Mouse (Mus musculus): ENCODE measurements around the gene Aqp9. TPM values are rescaled to one million over a fixed set of nuclear protein-coding genes. Genes with fewer than 3 reads are reported as not detected.

The Aqp9 gene
- polyA plus RNA-seq, 1 experiment from 2014 or later: 0.14 TPM

DNA sequence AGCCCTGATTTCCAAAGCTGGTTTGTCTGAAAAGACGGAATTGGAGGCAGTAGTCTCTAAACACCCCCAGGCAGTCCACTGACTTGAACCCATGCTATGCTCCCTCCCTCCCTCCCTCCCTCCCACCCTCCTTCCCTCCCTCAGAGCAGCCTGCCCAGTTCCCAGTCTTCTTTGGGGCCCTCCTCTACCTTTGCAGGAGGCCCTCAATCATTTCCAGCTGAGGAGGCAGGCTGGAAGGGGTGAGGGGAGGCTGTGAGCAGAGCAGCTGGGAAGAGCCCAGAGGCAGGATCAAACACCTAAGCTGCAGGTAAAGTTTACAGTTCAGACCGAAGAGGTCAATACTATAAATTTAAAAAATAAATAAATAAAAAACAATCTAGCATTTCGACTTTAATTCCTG, 4.1 kb downstream of the Aqp9 start:
- Histone ChIP-seq H3K27ac (no peak overlapping the region), H3K27me3 (ENCODE audit: low read depth, poor library complexity, severe bottlenecking) (no peaks in the 10 kb centered on the region), H3K4me3 (no peak overlapping the region), H3K4me1 (peaks cover 13% of the 10 kb centered on the region), H3K36me3 (no peaks in the 10 kb centered on the region), H3K9me3 (replicated peaks) (no peaks in the 10 kb centered on the region)
- 73% methylated on average over 3 of the region's 3 CpGs for WGBS
- no peak for DNase-seq (ENCODE audit: low spot score)

DNA sequence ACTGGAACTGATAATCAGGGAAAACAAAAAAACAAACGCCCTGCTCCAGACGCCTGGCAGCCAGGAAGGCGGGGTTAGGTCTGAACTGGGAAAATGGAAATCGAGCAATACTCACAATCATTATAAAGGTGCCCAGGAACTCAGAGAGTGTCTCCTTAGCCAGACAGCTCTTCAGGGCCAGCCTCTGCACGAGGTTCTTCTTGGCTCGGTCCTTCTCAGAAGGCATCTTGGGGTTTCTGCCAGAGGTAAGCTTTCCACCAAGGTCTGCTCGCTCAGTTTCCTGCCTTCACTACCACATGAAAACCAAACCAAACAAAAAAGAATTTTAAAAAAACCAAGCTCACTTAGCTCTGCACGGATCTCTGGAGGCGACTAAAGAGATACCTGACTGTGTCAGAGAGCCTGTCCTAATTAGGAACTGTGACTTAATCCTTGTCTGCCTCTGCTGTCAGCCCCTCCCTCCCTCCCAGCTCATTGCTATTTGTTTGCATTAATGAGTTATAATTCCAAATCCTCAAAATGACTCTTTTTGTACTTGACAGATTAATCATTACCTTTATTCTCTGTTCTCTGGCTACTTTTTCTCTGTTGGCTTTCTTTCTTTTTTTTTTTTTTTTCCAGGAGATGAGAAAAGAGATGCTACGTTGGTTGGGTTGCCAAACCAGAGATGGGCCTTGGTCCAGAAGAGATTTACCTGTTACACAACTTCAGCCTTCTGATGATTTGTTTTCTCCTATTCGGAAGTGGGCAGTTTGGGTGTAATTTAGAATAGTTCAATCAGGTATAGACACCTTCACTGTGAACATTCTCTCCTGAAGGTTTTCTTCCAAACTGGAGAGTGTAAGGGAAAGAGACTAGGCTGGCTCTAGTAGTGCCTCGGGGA, 5.4 kb downstream of the Aqp9 start:
- Histone ChIP-seq H3K4me3 (no peak overlapping the region), H3K36me3 (no peaks in the 10 kb centered on the region), H3K27ac (no peak overlapping the region), H3K9me3 (replicated peaks) (no peaks in the 10 kb centered on the region), H3K27me3 (ENCODE audit: low read depth, poor library complexity, severe bottlenecking) (no peaks in the 10 kb centered on the region), H3K4me1 (peaks cover 7% of the 10 kb centered on the region)
- 73% methylated on average over 12 of the region's 12 CpGs for WGBS
- no peak for DNase-seq (ENCODE audit: low spot score)

DNA sequence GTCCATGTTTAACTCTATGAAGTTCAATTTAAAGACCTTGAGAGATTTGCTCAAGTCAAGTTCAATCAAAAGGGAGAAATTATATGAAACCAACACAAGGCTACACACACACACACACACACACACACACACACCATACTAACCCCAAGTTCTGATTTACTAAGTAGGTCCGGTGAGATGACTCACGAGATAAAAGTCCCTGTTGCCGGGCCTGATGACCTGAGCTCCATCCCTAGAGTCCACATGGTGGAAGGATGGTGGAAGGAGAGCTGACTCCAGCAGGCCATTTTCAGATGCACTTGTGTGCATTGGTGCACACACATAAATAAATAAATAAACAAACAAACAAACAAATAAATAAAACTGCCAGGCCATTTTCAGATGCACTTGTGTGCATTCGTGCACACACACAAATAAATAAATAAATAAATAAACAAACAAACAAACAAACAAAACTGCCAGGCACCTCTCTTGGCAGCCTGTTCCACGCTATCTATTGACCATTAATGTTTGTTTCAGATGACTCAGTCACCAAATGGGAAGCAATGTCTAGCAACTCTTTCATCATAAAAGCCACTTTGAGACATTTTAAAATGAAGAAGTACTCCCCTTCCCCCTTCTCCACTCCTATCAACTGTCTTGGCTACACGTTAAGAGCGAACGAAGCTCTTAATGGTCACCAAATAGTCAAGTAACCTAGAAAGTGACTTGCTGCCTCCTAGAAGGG, 6.2 kb downstream of the Aqp9 start:
- H3K4me3 ChIP-seq: no peak overlapping the region
- DNase-seq (ENCODE audit: low spot score): no peak
- H3K27ac ChIP-seq: no peak overlapping the region

DNA sequence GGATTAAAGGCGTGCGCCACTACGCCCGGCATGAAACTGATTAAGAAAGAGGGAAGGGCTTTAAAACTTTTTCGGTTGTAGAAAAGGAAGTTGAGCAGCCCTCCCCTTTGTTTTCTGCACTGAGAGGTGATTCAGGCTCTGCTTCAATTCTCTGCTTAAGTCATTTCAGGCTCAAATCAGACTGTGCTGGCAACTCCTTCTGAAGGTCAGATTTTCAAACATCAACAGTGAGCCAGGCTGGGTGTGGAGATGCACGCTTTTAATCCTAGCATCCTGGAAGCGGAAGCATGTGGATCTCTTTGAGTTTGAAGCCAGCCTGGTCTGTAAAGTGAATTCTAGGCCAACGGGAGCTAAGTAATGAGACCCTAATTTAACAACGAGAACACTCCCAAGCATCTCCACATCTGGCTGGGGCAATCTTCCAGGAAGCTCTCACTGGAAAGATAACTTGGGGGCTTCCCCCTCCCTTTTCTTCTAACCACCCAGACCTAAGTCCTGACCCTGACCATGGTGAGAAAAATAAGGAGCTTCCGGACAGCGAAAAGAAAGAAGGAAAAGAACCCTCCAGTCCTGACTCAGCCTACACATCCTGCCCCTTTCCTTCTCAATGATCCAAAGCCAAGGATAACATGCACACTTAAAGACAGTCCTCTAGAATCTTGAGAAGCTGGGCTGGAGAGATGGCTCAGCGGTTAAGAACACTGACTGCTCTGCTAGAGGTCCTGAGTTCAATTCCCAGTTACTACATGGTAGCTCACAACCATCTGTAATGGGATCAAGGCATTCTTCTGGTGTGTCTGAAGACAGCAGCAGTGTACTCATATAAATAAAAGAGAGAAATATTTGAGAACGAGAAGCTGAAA, 7.4 kb downstream of the Aqp9 start:
- Histone ChIP-seq H3K4me3 (no peak overlapping the region), H3K4me1 (peaks cover 7% of the 10 kb centered on the region), H3K9me3 (replicated peaks) (no peaks in the 10 kb centered on the region), H3K27ac (no peak overlapping the region), H3K27me3 (ENCODE audit: low read depth, poor library complexity, severe bottlenecking) (no peaks in the 10 kb centered on the region), H3K36me3 (no peaks in the 10 kb centered on the region)
- DNase-seq (ENCODE audit: low spot score): no peak
- WGBS: 85% methylated on average over 13 of the region's 13 CpGs

More for the DNA sequence above, 6.2 kb downstream of the Aqp9 start:
- peaks cover 7% of the 10 kb centered on the region for H3K4me1 ChIP-seq
- H3K27me3 ChIP-seq (ENCODE audit: low read depth, poor library complexity, severe bottlenecking): no peaks in the 10 kb centered on the region
- H3K36me3 ChIP-seq: no peaks in the 10 kb centered on the region
- H3K9me3 ChIP-seq (replicated peaks): no peaks in the 10 kb centered on the region
- 87% methylated on average over 8 of the region's 8 CpGs for WGBS

DNA sequence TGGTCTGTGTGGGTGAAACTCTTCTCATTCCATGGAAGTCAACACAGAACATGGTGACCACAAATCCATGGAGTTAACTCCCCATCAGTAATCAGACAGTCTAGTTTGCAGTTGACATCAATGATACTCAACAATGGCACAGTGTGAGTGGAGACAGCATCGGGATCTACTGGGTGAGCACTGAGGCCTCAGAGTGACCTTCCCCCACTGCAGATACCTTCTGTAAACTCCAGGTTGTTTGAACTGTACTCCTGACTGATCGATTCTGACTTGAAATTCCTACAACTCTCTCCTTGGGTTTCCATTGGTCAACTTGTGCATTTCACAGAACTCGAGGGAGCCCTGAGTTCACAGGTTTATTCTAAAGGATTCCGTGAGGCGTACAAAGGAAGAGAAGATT, 8.8 kb downstream of the Aqp9 start:
- H3K4me3 ChIP-seq: no peak overlapping the region
- H3K27ac ChIP-seq: no peak overlapping the region
- no peaks in the 10 kb centered on the region for H3K27me3 ChIP-seq (ENCODE audit: low read depth, poor library complexity, severe bottlenecking)
- no peaks in the 10 kb centered on the region for H3K36me3 ChIP-seq
- DNase-seq (ENCODE audit: low spot score): no peak
- WGBS: 91% methylated on average over 5 of the region's 5 CpGs
- peaks cover 7% of the 10 kb centered on the region for H3K4me1 ChIP-seq
- H3K9me3 ChIP-seq (replicated peaks): no peaks in the 10 kb centered on the region

DNA sequence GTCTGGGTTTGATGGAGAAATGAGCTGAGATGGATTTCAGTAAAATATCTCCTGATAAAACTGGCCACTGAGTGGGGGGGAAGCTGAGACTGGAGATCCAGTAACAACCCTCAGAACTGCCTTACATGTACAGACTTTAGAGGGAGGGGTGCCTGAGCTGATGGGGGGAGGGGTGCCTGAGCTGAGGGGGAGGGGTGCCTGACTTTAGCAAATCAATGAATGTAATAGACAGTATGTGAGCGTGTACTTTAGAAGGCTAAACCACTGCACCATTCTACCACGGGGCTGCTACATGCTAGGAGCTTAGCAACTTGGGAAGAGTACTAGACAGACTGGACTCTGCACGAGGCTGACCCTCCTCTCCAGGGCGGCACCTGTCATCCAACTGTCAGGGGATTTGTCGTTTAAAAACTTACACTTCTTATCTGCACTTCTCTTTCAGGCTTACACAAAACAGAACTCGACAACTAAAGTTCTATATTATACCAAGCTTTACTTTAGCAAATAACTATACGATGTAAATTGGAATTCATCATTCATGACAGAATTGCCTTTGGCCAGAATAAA, 9.3 kb downstream of the Aqp9 start:
- DNase-seq (ENCODE audit: low spot score): no peak
- H3K27me3 ChIP-seq (ENCODE audit: low read depth, poor library complexity, severe bottlenecking): no peaks in the 10 kb centered on the region
- no peaks in the 10 kb centered on the region for H3K9me3 ChIP-seq (replicated peaks)
- peaks cover 2% of the 10 kb centered on the region; the same call in 1 of the 2 replicates for H3K4me1 ChIP-seq
- 89% methylated on average over 7 of the region's 7 CpGs for WGBS
- no peaks in the 10 kb centered on the region for H3K36me3 ChIP-seq
- no peak overlapping the region for H3K4me3 ChIP-seq
- no peak overlapping the region for H3K27ac ChIP-seq

DNA sequence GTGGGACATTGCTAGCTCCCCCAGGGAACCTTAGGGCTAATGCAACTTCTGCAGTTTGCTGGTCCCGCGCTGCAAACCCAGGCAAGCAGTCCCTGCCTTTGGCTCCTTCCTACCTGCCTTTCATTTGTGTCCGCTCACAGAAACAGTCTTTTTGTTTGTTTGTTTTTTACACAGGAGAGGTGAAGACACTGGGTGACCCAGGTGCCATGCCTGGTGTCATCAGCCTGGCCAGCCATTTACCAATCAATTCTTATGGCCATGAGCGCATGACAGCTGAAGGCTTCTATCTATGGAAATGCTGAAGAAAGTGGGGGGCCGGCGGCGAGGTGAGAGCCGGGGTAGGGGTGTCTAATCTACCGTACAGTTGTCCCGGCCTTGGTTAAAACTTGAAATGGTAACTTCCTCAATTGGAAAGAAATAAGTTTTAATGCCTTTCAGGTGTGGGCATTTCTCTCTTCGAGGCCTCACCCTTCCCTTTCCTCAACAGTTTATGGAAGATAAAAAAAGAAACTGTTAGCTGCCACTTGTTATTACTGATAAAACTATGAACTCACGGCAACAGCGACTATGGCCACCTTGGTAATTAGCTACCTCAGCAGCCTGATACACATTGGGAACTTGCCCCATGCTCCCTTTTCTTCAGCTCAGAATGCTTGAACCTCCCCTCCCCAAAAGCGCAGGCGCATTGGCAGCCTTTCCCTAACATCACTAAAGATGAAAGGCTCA, 10.4 kb downstream of the Aqp9 start:
- H3K4me1 ChIP-seq: no peaks in the 10 kb centered on the region
- 90% methylated on average over 15 of the region's 15 CpGs for WGBS
- no peak overlapping the region for H3K27ac ChIP-seq

DNA sequence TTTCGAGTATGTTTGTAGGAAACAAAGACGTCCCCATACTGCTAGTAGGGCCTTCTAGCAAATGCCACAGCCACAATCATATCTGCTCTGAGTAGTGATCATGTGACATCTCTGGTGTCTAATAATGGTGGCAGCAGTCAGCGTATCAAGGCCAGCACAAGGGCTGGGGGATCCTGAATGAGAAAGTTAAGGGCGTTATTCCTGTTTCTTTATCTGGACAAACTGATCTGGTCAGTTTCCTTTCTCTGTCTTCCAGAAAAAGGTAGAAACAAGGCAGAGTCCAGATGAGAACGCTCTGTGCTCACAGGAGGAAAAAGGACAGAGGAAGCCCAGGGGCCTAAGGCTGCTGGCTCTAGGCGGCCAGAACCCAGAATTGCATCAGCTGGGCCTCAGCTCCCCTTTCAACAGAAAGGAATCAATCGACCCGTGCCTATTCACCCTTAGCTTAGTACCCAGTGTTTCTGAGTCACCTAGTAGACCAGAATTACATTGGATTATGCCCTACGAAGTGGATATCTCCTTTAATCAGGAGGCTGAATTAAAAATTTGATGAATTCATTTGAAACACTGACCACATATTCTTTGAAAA, 11.9 kb downstream of the Aqp9 start:
- Histone ChIP-seq H3K36me3 (no peaks in the 10 kb centered on the region), H3K4me1 (no peaks in the 10 kb centered on the region), H3K27ac (no peak overlapping the region), H3K27me3 (ENCODE audit: low read depth, poor library complexity, severe bottlenecking) (no peaks in the 10 kb centered on the region), H3K4me3 (no peak overlapping the region), H3K9me3 (replicated peaks) (no peaks in the 10 kb centered on the region)
- DNase-seq (ENCODE audit: low spot score): no peak
- WGBS: 85% methylated on average over 9 of the region's 9 CpGs

More for the DNA sequence above, 10.4 kb downstream of the Aqp9 start:
- no peak for DNase-seq (ENCODE audit: low spot score)
- Histone ChIP-seq H3K9me3 (replicated peaks) (no peaks in the 10 kb centered on the region), H3K36me3 (no peaks in the 10 kb centered on the region), H3K27me3 (ENCODE audit: low read depth, poor library complexity, severe bottlenecking) (no peaks in the 10 kb centered on the region), H3K4me3 (no peak overlapping the region)

DNA sequence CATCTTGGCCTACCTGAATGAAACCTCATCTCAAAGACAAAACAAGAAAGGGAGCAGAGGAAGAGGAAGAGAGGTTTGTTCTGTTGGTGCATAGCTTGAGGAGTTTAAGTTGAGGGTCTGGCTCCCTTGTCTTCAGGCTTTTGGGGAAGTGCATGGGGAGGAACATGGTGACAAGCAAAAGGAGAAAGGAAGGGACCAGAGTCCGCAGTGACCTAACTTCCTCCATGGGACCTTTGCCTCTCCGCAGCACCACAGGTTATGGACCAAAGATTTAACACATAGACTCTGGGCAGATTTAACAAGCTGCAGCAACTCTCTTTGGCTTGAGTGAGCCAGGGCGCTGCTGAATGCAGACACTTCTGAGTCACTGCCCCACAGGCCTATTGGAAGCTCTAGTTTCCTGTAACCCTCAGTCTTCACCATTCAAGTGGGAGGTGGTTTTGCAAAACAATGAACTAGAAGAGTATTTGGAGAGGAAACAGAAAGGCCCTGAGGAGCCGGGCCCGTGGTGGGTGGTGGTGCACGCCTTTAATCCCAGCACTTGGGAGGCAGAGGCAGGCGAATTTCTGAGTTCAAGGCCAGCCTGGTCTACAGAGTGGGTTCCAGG, 13.0 kb downstream of the Aqp9 start:
- Histone ChIP-seq H3K4me3 (no peak overlapping the region), H3K27ac (no peak overlapping the region), H3K36me3 (no peaks in the 10 kb centered on the region), H3K9me3 (replicated peaks) (no peaks in the 10 kb centered on the region), H3K27me3 (ENCODE audit: low read depth, poor library complexity, severe bottlenecking) (no peaks in the 10 kb centered on the region), H3K4me1 (no peaks in the 10 kb centered on the region)
- WGBS: 91% methylated on average over 7 of the region's 7 CpGs
- DNase-seq (ENCODE audit: low spot score): no peak

DNA sequence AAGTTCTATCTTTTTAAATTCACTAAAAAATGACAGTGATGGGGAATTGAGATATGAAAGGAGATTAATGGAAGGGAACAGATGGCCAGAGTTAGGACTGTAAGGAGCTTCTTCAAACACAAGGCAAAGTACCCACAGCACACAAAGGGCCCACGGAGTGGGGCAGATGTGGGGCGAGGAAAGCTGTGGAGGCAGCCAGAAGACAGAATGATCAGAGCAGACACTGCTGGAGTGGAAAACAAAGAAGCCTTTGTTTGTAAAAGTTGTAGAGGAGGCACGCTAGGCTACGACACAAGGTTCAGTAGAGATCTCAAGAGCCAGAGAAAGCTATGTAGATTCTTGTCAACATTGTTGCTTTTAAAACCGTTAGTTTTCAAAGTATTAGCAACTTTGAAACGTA, 17.1 kb downstream of the Aqp9 start:
- WGBS: 82% methylated on average over 6 of the region's 6 CpGs
- Histone ChIP-seq H3K27me3 (ENCODE audit: low read depth, poor library complexity, severe bottlenecking) (no peaks in the 10 kb centered on the region), H3K4me3 (no peak overlapping the region), H3K4me1 (no peaks in the 10 kb centered on the region), H3K36me3 (no peaks in the 10 kb centered on the region), H3K27ac (no peak overlapping the region), H3K9me3 (replicated peaks) (no peaks in the 10 kb centered on the region)
- DNase-seq (ENCODE audit: low spot score): no peak

DNA sequence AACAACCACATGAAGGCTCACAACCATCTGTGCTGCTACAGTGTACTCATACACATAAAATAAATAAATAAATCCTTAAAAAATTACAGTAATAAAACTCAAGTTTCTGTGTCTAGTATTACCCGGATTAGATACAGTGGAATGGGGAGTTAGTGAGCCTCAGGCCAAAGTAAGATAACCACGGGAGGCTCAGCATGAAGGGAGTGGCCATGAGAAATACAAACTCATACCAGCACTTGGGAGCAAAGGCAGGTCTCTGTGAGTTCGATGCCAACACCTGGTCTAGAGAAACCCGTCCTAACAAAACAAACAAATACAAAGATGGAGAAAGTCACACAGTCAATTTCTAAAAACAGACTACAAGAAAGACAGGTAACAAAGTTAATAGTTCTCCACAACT, 18.3 kb downstream of the Aqp9 start:
- Histone ChIP-seq H3K4me3 (no peak overlapping the region), H3K4me1 (no peaks in the 10 kb centered on the region), H3K27ac (no peak overlapping the region), H3K27me3 (ENCODE audit: low read depth, poor library complexity, severe bottlenecking) (no peaks in the 10 kb centered on the region), H3K36me3 (no peaks in the 10 kb centered on the region), H3K9me3 (replicated peaks) (no peaks in the 10 kb centered on the region)
- no peak for DNase-seq (ENCODE audit: low spot score)
- 91% methylated on average over 4 of the region's 4 CpGs for WGBS

Data from limb, embryonic 10.5 days (tissue).